Mouse (Mus musculus) lung, postnatal 0 days (tissue): ENCODE measurements around the gene C1qbp. TPM values are rescaled to one million over a fixed set of nuclear protein-coding genes. Genes with fewer than 3 reads are reported as not detected.
A peak's percentile ranks its signal among the peaks of the same experiment; 100 is the strongest.

Experiments
- ATAC-seq: fragments of 200-750 bp; cut with Nextera tagmentation; 2 replicates; pipeline ENCODE4 v1.8.0; 2017; ENCODE audit warnings: moderate library complexity
- DNase-seq: peaks from one replicate; pipeline ENCODE4 v3.0.0-alpha.2; 2016; ENCODE audit warnings: low spot score
- H3K27ac ChIP-seq: fragments of 300-500 bp; sonication (generic); 2 replicates; pipeline ENCODE4 v1.5.1; 2014; ENCODE audit warnings: antibody characterized with exemption, mild to moderate bottlenecking, low read length, mixed read lengths
- H3K27me3 ChIP-seq: fragments of 300-500 bp; sonication (generic); replicated peaks from 2 replicates; pipeline ENCODE4 v1.6.1; 2014; ENCODE audit warnings: low read length, mixed read lengths; ENCODE audit not compliant: insufficient read depth
- H3K36me3 ChIP-seq: fragments of 300-500 bp; sonication (generic); 2 replicates; pipeline ENCODE4 v1.6.1; 2014; ENCODE audit warnings: low read length, mixed read lengths; ENCODE audit not compliant: insufficient read depth
- H3K4me1 ChIP-seq: fragments of 300-500 bp; sonication (generic); 2 replicates; pipeline ENCODE4 v1.6.1; 2014; ENCODE audit warnings: antibody characterized with exemption, low read depth, low read length, mixed read lengths; ENCODE audit not compliant: insufficient read depth
- H3K4me2 ChIP-seq: fragments of 300-500 bp; sonication (generic); replicated peaks from 2 replicates; pipeline ENCODE4 v1.6.1; 2014; ENCODE audit warnings: low read depth, mild to moderate bottlenecking, low read length, moderate library complexity, mixed read lengths
- H3K4me3 ChIP-seq: fragments of 300-500 bp; sonication (generic); 2 replicates; pipeline ENCODE4 v1.5.1; 2014; ENCODE audit warnings: low read depth, low read length
- H3K9ac ChIP-seq: fragments of 300-500 bp; sonication (generic); replicated peaks from 2 replicates; pipeline ENCODE4 v1.6.1; 2014; ENCODE audit warnings: low read depth, mild to moderate bottlenecking
- H3K9me3 ChIP-seq: fragments of 300-500 bp; sonication (generic); 2 replicates; pipeline ENCODE4 v1.6.1; 2016; ENCODE audit warnings: low read length, mixed read lengths
- CTCF ChIP-seq: IDR thresholded peaks from 2 replicates; pipeline ENCODE4 v1.5.1; 2016; ENCODE audit warnings: antibody characterized with exemption, mild to moderate bottlenecking
- EP300 ChIP-seq: IDR thresholded peaks from 2 replicates; pipeline ENCODE4 v1.6.1; 2016; ENCODE audit warnings: antibody characterized with exemption, mild to moderate bottlenecking, control low read depth
- WGBS: fragments of 180-500 bp; shearing (Covaris S2); extraction: QIAGEN DNeasy Blood & Tissue Kit; methylation state at CpG from one replicate; pipeline ENCODE4 v1.1.7; 2014; 5-methylcytosine and 5-hydroxymethylcytosine counted together
- polyA plus RNA-seq: library from polyadenylated mRNA; unstranded; fragments of >200 nt; fragmentation: Nextera tagmentation; extraction: Ambion mirVana; gene quantifications from 2 replicates; pipeline ENCODE4 v1.2.1, GENCODE M21; 2015

Gene C1qbp
- polyA plus RNA-seq, 1 experiment from 2014 or later: 83.4 TPM

DNA sequence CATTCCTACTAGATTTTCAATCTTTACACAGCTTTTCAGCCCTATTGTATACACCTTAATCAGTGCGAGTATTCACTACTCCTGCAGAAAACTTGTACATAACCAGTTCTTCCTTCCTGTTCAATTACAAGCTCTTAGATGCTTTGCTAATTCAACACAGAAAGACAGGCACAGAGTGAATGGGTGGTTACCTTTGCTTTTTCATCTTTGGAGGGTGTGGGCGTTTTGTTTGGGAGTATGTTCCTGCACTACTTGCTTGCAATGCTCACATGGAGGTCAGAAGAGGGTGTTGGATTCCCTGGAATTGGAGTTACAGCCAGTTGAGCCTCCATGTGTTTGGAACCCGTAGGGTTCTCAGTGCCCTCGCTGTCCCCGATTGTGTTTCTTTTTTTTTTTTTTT is 22.2 kb upstream of the C1qbp start:
- 54% methylated on average over 5 of the region's 5 CpGs for WGBS
- peaks cover 9% of the 10 kb centered on the region for H3K4me1 ChIP-seq
- peak overlapping the region; percentile 91 for H3K4me2 ChIP-seq
- peaks cover 8% of the 10 kb centered on the region; the same call in 1 of the 2 replicates for H3K36me3 ChIP-seq
- DNase-seq: no peak
- H3K9me3 ChIP-seq: no peaks in the 10 kb centered on the region
- H3K4me3 ChIP-seq: 0 out of 2 replicates have a peak overlapping the region, but pooled peaks have one; percentile 28
- peak overlapping the region; percentile 0; the same call in 1 of the 2 replicates for H3K27ac ChIP-seq
- ATAC-seq: no peak
- TF ChIP-seq CTCF (no peak), EP300 (no peak)
- H3K9ac ChIP-seq: no peak overlapping the region
- no peaks in the 10 kb centered on the region for H3K27me3 ChIP-seq

DNA sequence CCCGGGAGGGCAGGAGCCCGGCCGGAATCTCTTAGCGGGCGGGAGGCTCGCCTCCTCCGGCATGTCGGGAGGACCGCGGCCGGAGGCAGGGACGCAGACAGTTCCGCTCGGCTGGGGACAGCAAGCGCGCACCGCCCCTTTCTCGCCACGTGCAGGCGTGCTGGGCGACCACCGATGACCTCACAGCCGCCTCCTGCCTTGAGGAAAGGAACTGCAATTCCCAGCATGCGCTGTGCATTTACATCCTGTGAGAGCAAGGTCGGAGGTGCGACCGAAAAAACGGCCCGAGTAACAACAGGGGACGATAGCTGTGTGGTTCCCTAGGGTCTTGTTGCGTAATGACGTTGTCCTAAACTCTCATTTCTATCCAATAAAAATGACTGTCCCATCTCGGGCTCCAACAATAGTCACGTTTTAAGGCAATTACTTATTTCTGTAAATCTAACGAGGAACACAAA is 21.5 kb upstream of the C1qbp start, which contains the start of gene Dhx33:
Dhx33 (minus strand) TSS at position 122 of the 458 bp plus-strand sequence.
- peak within 1 kb of the TSS; percentile 66 for H3K27ac ChIP-seq

DNA sequence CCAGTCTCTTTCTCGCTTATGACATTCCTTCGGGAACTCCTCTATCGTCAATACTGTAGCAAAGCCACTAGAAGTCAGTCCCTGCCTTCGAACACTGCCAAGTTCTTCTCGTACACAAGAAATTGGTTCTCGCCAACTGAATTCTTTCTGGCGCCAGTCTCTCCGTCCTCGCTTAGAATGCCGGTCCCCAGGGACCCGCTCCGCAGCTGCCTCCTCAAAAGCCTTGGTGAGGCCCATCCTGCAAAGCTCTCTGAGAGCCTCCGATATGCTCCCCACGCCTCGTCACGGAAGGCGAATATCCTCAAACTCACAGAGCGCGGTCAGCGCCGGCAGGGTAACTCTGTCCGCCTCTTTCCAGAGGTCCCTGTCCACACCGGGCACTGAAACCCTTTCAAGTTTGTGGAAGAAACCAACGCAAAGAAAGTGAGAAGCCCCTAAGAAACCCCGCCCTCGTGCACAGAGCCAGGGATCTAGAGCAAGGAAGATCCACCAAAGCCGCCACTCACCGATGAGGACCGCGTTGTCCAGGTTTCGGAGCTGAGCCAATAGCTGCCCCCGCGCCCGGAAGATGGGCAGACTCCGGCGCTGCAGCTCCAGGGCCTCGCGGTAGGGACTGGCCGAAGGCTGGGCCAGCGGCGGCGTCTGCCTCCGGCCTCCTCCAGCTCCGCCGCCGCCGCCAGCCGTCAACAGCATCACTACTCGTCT is 20.9 kb upstream of the C1qbp start:
- WGBS: under 1% methylated on average over 49 of the region's 49 CpGs
- H3K4me1 ChIP-seq: peaks cover 9% of the 10 kb centered on the region
- H3K36me3 ChIP-seq: 0 out of 2 replicates have a peak, but pooled peaks cover 3% of the 10 kb centered on the region
- H3K9ac ChIP-seq: peak overlapping the region; percentile 51
- H3K27me3 ChIP-seq: no peaks in the 10 kb centered on the region
- peak overlapping the region; percentile 66 for H3K27ac ChIP-seq
- DNase-seq (peak; percentile 52), ATAC-seq (peak; percentile 68)
- peak overlapping the region; percentile 93 for H3K4me3 ChIP-seq
- no peak for TF ChIP-seq CTCF
- no peak for TF ChIP-seq EP300
- no peaks in the 10 kb centered on the region for H3K9me3 ChIP-seq
- peak overlapping the region; percentile 91 for H3K4me2 ChIP-seq

More for the DNA sequence above, 21.5 kb upstream of the C1qbp start, which contains the start of gene Dhx33:
- DNase-seq (peak; percentile 99), ATAC-seq (peak; percentile 99)
- Histone ChIP-seq H3K9me3 (no peaks in the 10 kb centered on the region), H3K27me3 (no peaks in the 10 kb centered on the region), H3K4me2 (peak within 1 kb of the TSS; percentile 91), H3K36me3 (0 out of 2 replicates have a peak, but pooled peaks cover 2% of the 10 kb centered on the region), H3K4me1 (peaks cover 9% of the 10 kb centered on the region), H3K4me3 (peak within 1 kb of the TSS; percentile 93), H3K9ac (peak within 1 kb of the TSS; percentile 51)
- TF ChIP-seq CTCF: peak; percentile 70
- peak; percentile 51 for TF ChIP-seq EP300
- WGBS: under 1% methylated on average over 34 of the region's 35 CpGs

DNA sequence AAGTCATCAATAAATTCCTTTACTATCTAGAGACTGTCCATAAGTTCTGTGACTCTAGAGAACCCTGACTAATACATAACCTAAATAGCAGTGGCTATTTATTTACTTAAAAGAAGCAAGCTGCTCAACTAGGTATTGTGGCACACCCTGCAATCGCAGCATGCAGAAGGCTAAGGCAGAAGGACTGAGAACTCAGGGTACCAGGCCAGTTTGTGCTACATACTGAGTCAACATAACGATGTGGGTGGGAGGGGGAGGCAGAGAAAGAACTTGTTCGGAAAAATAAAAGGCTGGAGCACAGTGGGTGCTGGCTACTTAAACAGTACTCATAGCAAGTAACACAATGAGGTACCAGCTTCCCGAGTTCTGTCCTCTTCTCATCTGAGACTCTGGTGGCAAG is 18.3 kb upstream of the C1qbp start:
- Histone ChIP-seq H3K9ac (no peak overlapping the region), H3K27ac (no peak overlapping the region), H3K4me3 (no peak overlapping the region), H3K36me3 (0 out of 2 replicates have a peak, but pooled peaks cover 10% of the 10 kb centered on the region), H3K4me1 (peaks cover 9% of the 10 kb centered on the region), H3K4me2 (no peak overlapping the region), H3K9me3 (no peaks in the 10 kb centered on the region), H3K27me3 (no peaks in the 10 kb centered on the region)
- no peak for TF ChIP-seq CTCF
- 89% methylated on average over 4 of the region's 4 CpGs for WGBS
- no peak for ATAC-seq
- DNase-seq: no peak

DNA sequence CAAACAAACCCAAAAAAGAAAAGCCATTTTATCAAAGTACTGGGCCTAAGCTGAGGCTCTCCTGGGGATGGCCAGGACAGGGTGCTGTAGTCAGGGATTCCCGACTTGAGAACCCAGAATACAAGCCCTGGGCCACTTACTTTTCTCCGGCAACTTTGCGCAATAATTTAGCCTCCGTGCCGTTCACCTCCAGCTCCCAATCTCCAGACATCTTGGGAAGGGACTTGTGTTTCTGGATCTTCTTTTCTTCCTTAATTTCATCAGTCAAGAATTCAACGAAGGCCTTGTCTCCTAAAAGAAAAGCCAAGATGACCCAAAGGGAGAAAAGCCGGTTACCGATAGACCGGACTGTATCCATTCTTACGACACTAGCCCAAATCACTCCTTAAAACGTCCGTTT is 796 bp downstream of the C1qbp start:
- Histone ChIP-seq H3K27me3 (no peaks in the 10 kb centered on the region), H3K27ac (no peak overlapping the region), H3K4me1 (no peaks in the 10 kb centered on the region), H3K36me3 (peaks cover 23% of the 10 kb centered on the region; the same call in 1 of the 2 replicates), H3K4me3 (peak overlapping the region; percentile 92), H3K4me2 (peak overlapping the region; percentile 72), H3K9ac (peak overlapping the region; percentile 79), H3K9me3 (no peaks in the 10 kb centered on the region)
- 6% methylated on average over 12 of the region's 12 CpGs for WGBS
- no peak for TF ChIP-seq EP300
- DNase-seq (no peak), ATAC-seq (no peak)

DNA sequence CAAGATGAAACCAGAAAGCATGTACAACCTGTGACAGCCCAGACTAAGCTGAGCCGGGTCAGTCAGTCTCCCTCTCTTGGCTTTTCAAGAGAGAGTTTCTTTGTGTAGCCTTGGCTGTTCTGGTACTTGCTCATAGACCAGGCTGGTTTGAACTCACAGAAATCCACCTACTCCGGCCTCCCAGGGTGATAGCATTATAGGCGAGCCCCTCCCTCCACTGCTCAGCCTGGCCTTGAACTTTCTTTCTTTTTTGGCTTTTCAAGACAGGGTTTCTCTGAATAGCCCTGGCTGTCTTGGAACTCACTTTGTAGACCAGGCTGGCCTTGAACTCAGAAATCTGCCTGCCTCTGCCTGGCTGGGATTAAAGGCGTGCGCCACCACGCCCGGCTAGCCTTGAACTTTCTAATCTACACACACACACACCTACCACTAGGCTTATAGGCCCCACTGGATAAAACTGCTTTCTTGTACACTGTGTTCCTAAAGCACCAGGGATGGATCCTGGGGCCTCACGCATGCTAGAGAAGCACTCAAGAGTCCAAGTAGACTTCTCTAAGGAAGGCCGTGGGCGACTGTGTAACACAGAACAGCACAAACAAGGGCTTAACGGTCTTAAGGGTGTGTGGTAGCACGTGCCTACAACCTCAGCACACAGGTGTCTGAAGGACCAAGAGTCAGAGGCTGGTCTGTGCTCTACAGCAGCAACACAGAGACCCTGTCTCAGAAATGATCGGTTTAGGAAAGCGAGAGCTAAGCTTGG is 1.9 kb downstream of the C1qbp start:
- H3K9me3 ChIP-seq: no peaks in the 10 kb centered on the region
- H3K27me3 ChIP-seq: no peaks in the 10 kb centered on the region
- no peaks in the 10 kb centered on the region for H3K4me1 ChIP-seq
- H3K4me3 ChIP-seq: no peak overlapping the region
- peaks cover 17% of the 10 kb centered on the region; the same call in 1 of the 2 replicates for H3K36me3 ChIP-seq
- ATAC-seq (no peak), DNase-seq (no peak)
- no peak for TF ChIP-seq EP300
- no peak for TF ChIP-seq CTCF
- WGBS: 87% methylated on average over 14 of the region's 14 CpGs
- H3K9ac ChIP-seq: no peak overlapping the region
- H3K4me2 ChIP-seq: no peak overlapping the region
- no peak overlapping the region for H3K27ac ChIP-seq
